Comparison of ENCODE assay signal across 9 mouse cellular contexts in genomic region chr2:168602387-168602741, GRCm38 (mm10). TPM values are rescaled to one million over a fixed set of nuclear protein-coding genes. Genes with fewer than 3 reads are reported as not detected.
DNase-seq lines count a peak whose midpoint lies in the region; ATAC-seq lines count a peak whose summit lies in the region.
"Had no signal": no experiment of that assay in that cellular context is flagged by ENCODE, and none has a peak within 500 bp of the region (broad histone marks: within the 10 kb centered on the region; RNA-seq: fewer than 3 reads in every experiment).

No protein-coding gene starts in this region.

- no peaks in the 10 kb centered on the region for H3K36me3 ChIP-seq in heart, embryonic 12.5 days
- H3K36me3 ChIP-seq in embryonic facial prominence, embryonic 10.5 days (replicated peaks) = no peaks in the 10 kb centered on the region
- H3K36me3 ChIP-seq in hindbrain, embryonic 14.5 days (replicated peaks; ENCODE audit: control insufficient read depth, insufficient read depth) = no peaks in the 10 kb centered on the region
- H3K36me3 ChIP-seq in midbrain, embryonic 12.5 days = no peaks in the 10 kb centered on the region

- H3K27ac ChIP-seq in heart, embryonic 12.5 days (ENCODE audit: poor library complexity, severe bottlenecking) = no peak overlapping the region
- H3K27ac ChIP-seq in embryonic facial prominence, embryonic 10.5 days (replicated peaks) = no peak overlapping the region
- H3K27ac ChIP-seq in hindbrain, embryonic 14.5 days = no peak overlapping the region
- no peak overlapping the region for H3K27ac ChIP-seq in midbrain, embryonic 12.5 days (replicated peaks)

- DNase-seq in heart, adult 8-10 months (ENCODE audit: low spot score) = no peak
- DNase-seq in embryonic facial prominence, embryonic 10.5 days (ENCODE audit: low spot score) = peak; percentile 31
- DNase-seq in hindbrain, embryonic 14.5 days (ENCODE audit: low spot score) = no peak
- no peak for DNase-seq in layer of hippocampus, adult 8-10 months (ENCODE audit: low spot score in 2 of 2)
- DNase-seq in left cerebral cortex, adult 9 months (ENCODE audit: low spot score in 2 of 2) = no peak
- DNase-seq in gastrocnemius, postnatal 4 days (ENCODE audit: low spot score in 2 of 2) = no peak

- no peak overlapping the region for H3K4me3 ChIP-seq in heart, embryonic 12.5 days
- no peak overlapping the region for H3K4me3 ChIP-seq in embryonic facial prominence, embryonic 10.5 days
- no peak overlapping the region for H3K4me3 ChIP-seq in hindbrain, embryonic 14.5 days (replicated peaks; ENCODE audit: low read length)
- H3K4me3 ChIP-seq in midbrain, embryonic 12.5 days = no peak overlapping the region

- ATAC-seq in heart, embryonic 12.5 days (ENCODE audit: insufficient number of reproducible peaks, low FRiP score) = no peak
- ATAC-seq in hindbrain, embryonic 14.5 days (ENCODE audit: low FRiP score) = no peak
- no peak for ATAC-seq in midbrain, embryonic 12.5 days (ENCODE audit: low FRiP score, low read depth)
- ATAC-seq: CD4-positive, CD25-positive, alpha-beta regulatory T cell, adult 4 months had no signal

- H3K4me1 ChIP-seq in heart, embryonic 12.5 days (replicated peaks) = peaks cover 64% of the 10 kb centered on the region
- peaks cover 43% of the 10 kb centered on the region for H3K4me1 ChIP-seq in embryonic facial prominence, embryonic 10.5 days
- peaks cover 22% of the 10 kb centered on the region; the same call in 1 of the 2 replicates for H3K4me1 ChIP-seq in hindbrain, embryonic 14.5 days (replicated peaks; ENCODE audit: control insufficient read depth, insufficient read depth, low read length)
- peaks cover 20% of the 10 kb centered on the region for H3K4me1 ChIP-seq in midbrain, embryonic 12.5 days

- H3K27me3 ChIP-seq in heart, embryonic 12.5 days (replicated peaks) = peaks cover 47% of the 10 kb centered on the region
- H3K27me3 ChIP-seq in embryonic facial prominence, embryonic 10.5 days (replicated peaks; ENCODE audit: low read depth, poor library complexity, severe bottlenecking) = peaks cover 92% of the 10 kb centered on the region
- peaks cover 27% of the 10 kb centered on the region for H3K27me3 ChIP-seq in hindbrain, embryonic 14.5 days (ENCODE audit: control insufficient read depth, insufficient read depth, low read length)
- peaks cover 81% of the 10 kb centered on the region for H3K27me3 ChIP-seq in midbrain, embryonic 12.5 days

- WGBS in heart, embryonic 12.5 days = 32% methylated on average over 12 of the region's 12 CpGs
- 23% methylated on average over 12 of the region's 12 CpGs for WGBS in embryonic facial prominence, embryonic 10.5 days
- 28% methylated on average over 12 of the region's 12 CpGs for WGBS in hindbrain, embryonic 14.5 days
- WGBS in midbrain, embryonic 12.5 days = 29% methylated on average over 12 of the region's 12 CpGs

- H3K9ac ChIP-seq in heart, embryonic 12.5 days = no peak overlapping the region
- H3K9ac ChIP-seq in hindbrain, embryonic 14.5 days = 0 out of 2 replicates have a peak overlapping the region, but pooled peaks have one; percentile 69
- no peak overlapping the region; the same call in 1 of the 2 replicates for H3K9ac ChIP-seq in midbrain, embryonic 12.5 days (replicated peaks)

- peak overlapping the region; percentile 91 for H3K4me2 ChIP-seq in heart, embryonic 12.5 days
- H3K4me2 ChIP-seq in hindbrain, embryonic 14.5 days (replicated peaks) = peak overlapping the region; percentile 78
- H3K4me2 ChIP-seq in midbrain, embryonic 12.5 days (replicated peaks) = peak overlapping the region; percentile 88; the same call in 1 of the 2 replicates

- no peaks in the 10 kb centered on the region for H3K9me3 ChIP-seq in heart, embryonic 12.5 days (replicated peaks)
- no peaks in the 10 kb centered on the region for H3K9me3 ChIP-seq in embryonic facial prominence, embryonic 10.5 days
- no peaks in the 10 kb centered on the region for H3K9me3 ChIP-seq in hindbrain, embryonic 14.5 days (ENCODE audit: control insufficient read depth, low read length)
- no peaks in the 10 kb centered on the region for H3K9me3 ChIP-seq in midbrain, embryonic 12.5 days

RNA-seq across cellular contexts. Expression of gene Nfatc2, which starts 0.9 kb away (rescaled TPM):
- 9.9 and 12.5 TPM in 2 replicates for polyA plus RNA-seq in heart, embryonic 12.5 days (2016; fragmentation: Nextera tagmentation; extraction: Ambion mirVana)
- total RNA-seq in heart, adult 8-10 months (2022) = 10 to 100 TPM in 3 of 4 experiments, 1 to 10 TPM in 1; 9.8 to 19.2 (median 16.3) TPM
- polyA plus RNA-seq in embryonic facial prominence, embryonic 10.5 days (2016; fragmentation: Nextera tagmentation; extraction: Ambion mirVana) = 0.45 and 0.66 TPM in 2 replicates
- 3.4 and 3.7 TPM in 2 replicates for polyA plus RNA-seq in hindbrain, embryonic 14.5 days (2014; fragmentation: Nextera tagmentation; extraction: Ambion mirVana)
- polyA plus RNA-seq in midbrain, embryonic 12.5 days (2016; fragmentation: Nextera tagmentation; extraction: Ambion mirVana) = 0.97 and 1.5 TPM in 2 replicates
- 10 to 100 TPM; 17.8 to 22.0 (median 21.1) TPM for total RNA-seq in layer of hippocampus, adult 8-10 months (2022)
- 10 to 100 TPM; 23.5 to 24.7 TPM for total RNA-seq in gastrocnemius, postnatal 4 days (2021)
